Mouse (Mus musculus): ENCODE results near the gene Bak1. TPM values are rescaled to one million over a fixed set of nuclear protein-coding genes. Genes with fewer than 3 reads are reported as not detected.
A peak's percentile ranks its signal among the peaks of the same experiment; 100 is the strongest.

Gene Bak1
- total RNA-seq, 2 experiments from 2014 or later: 20.0 to 21.2 TPM

DNA sequence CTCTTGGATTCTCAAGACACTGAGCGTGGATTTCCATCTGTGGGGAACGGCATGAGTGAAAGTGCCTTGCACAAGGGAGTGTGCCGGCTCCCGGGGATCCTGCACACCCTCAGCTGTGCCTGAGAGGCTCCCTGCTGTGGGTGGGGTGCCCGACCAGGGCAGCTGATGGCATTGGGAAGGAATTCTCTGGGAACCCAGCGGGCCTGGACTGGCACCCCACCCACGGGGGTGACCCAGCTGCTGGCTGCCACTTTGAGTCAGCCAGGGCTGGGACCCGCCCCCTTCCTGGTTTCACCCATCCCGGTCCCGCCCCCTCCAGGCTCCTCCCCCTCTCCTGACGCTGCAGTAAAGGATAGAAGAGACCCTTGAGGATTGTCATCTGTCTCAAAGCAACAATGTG, 22.7 kb upstream of the Bak1 start:
- peak in 1 of 2 experiments; percentile 53 for DNase-seq
- intact Hi-C loops (cut with DNase I): no loop called here

DNA sequence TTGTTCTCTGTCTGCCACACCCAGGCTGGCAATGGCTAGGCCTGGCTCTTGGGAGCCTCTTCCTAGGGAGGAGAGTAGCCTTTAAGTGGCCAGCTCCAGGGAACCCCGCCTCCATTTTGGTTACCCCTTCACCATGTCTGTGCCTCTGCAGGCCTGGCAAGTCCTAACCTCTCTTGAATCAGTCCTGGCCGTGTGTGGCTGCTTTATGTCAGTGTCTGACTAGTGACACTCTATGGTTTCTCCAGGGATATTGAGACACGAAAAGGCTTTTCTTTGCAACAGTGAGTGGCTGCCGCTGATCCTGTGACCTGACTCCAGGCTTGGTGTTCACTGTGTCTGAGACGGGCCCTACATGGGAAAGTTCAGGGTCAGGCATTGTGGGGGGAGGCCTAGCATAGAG, 22.0 kb upstream of the Bak1 start:
- DNase-seq: no peak
- intact Hi-C loops (cut with DNase I): no loop called here

DNA sequence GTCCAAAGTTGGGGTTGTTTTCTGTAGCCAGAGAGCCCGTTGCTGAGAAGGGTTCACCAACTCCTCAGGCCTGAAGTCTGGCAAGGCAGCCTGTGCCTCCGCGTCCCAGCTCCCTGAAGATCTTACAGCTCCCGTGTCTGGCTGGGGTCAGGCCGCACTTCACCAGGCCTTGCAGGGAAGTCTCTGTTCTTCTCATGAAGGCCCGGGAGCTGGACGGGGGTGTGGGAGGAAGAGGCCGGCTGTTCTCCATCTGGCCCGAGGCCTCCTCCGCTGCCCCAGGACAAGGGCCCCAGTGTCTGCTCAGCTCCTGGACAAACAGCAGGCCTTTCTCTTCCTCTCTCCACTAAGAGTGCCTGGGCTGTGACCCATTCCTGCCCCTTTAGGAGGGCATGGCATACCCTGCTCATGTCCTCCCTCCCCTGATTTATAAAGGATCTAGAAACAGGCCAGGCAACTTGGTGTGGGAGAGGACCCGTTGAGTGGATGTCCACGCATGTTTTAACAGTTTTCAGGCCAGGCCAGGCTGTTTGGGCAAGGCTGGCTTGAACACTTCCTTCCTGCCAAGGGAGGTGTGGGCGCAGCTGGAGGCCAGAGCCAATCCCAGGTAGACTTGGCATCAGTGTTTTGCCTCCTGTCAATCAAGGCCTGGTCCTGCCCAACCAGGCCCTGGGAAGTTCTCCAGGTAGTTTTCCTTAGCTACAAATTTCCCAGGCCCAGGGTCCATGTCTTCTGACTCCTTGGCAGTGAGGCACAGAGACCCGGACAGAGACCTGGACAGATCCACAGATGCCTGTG, 19.8 kb upstream of the Bak1 start:
- no peak for DNase-seq
- intact Hi-C loops (cut with DNase I): no loop called here

DNA sequence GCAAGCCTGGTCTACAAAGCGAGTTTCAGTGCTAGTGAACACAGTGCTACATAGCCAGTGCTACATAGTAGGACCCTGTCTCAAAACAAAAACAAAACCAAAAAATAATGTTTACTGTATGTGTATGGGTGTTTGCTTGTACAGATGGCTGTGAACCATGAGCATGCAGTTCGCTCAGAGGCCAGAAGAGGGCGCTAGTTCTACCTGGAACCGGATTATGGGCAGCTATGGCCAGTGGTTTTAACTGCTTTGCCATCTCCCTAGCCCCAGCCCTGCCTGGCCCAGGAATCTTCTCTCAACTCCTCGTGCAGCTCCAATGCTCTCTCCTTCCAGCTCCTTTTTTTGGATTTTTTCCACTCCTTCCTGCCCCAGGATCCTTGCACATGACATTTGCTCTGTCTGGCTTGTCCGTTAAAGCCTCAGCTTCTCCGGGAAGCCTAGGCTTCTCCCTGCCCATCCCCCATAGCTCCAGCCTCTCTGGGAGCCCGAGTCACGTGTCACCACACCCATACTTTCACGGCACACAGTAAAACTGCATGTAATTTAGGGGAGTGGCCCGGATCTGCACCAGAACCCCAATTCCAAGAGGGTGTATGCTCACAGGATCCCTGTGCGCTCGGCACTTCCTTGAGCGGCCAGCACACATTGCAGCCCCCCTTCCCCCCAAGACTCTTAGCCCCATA, 19.1 kb upstream of the Bak1 start:
- intact Hi-C loops (cut with DNase I): no loop called here
- no peak for DNase-seq

DNA sequence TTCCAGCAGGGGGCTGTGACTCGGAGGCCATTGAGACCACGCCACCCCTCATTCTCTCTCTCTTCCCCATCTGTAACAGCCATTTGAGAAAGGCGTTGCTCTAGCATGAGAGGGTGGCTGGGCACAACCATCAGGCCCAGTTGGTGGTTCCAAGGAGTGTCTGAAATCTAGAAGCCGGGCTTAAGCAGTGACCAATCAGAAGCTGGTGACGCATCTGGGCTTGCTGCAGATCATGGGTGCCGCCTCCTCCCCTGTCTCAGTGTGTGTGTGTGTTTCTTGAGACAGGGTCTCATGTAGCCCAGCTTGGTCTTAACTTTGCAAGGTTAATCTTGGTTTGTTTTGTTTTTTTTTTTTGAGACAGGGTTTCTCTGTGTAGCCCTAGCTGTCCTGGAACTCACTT, 16.4 kb upstream of the Bak1 start:
- intact Hi-C loops (cut with DNase I): no loop called here
- no peak for DNase-seq

DNA sequence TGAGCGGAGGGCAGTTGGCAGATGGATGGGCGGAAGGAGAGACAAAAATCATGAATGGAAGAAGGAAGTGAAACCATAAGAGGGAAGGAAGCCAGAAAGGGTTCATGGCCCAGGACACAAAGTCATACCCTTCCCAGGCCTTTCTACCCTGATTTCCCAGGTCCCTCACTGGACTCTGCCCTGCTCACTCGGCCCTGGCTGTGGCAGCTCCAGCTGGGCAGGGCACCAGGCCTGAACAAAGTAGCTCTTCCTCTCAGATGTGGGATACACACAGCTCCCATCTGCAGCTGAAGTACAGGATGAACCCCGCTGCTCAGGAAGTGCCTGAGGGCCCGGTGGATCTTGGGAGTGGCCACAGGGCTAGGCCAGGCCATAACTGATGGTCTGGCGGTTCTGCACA, 14.0 kb upstream of the Bak1 start:
- intact Hi-C loops (cut with DNase I): no loop called here
- DNase-seq: peak in 1 of 2 experiments; percentile 33

DNA sequence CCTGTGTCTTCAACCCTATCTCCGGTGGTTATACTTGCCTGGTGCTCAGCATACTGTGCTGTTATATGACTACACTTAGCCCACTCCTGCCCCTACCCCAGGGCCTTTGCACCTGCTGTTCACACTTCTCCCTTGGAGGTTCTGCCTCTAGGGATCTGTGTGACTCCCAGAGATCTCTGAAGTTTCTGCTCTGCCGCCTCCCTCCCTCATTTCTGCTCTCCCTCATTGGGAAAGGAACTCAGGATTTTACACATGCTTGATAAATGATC, 12.9 kb upstream of the Bak1 start:
- intact Hi-C loops (cut with DNase I): no loop called here
- DNase-seq: no peak

DNA sequence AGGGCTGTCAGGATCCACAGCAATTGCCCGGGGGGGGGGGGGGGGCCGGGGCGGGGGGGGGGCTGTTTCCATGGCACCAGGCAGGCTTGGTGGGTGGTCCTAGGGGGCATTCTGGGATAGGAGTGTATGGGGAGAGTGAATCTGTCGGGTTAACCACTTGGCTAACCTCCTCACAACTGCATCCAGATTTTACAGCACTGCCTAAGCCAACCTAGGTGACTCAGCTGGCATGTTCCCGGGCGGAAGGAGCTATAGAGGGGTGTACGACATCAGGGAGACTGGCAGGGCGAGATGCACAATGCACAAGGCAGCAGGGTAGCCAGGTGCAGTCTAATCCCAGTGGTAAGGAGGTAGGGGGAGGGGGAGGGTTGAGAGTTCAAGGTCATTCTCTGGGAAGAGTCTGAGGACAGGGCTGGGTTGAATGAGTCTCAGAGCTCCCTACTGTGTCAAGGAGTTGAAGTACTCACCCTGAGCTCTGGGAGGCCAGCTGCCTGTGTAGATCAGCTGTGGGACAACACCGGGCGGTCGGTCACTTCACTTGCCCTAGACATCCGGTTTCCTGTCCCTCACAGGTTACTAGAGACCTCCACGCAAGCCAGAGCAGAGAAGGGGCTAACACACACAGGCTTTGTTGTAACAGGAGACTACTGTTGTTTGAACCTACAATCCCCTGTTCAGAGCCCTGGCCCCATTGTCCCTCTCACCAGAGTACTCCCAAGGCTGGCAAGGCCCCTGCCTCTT, 12.4 kb upstream of the Bak1 start:
- intact Hi-C loops (cut with DNase I): no loop called here
- no peak for DNase-seq

DNA sequence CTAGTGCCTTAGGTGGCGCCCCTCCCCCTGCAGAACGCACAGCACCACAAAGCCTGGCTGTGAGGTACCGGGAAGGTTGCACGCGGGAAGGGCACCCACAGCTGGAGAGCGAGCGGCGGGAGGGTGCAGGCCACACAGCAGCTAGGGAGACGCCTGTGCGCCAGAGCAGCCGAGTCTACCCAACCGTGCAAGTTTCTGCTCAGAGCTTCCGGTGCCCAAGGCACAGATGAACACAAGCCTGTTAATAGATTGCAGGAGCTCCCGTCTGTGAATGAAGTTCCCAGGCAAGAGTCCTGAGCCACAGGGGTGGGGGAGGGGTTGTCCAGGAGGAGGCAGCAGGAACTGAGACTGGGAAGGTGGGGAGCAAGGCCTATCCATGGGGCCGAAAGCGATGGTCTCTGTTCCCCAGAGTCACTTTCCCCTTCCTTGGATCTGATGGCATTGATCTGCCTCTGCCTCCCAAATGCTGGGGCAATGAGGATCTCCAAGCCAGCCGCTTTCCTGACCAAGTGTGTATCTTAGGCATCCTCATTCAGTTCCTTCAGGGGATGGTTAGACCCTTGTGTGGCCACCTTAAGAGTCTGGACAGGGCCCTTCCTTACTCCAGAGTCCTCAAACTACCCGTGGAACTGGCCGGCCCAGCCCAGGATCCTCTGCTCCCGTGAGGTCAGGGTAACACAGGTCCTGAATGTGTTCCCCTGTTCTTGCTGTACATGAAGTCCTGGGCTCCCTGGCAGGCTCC, 11.7 kb upstream of the Bak1 start:
- intact Hi-C loops (cut with DNase I): no loop called here
- DNase-seq: no peak

DNA sequence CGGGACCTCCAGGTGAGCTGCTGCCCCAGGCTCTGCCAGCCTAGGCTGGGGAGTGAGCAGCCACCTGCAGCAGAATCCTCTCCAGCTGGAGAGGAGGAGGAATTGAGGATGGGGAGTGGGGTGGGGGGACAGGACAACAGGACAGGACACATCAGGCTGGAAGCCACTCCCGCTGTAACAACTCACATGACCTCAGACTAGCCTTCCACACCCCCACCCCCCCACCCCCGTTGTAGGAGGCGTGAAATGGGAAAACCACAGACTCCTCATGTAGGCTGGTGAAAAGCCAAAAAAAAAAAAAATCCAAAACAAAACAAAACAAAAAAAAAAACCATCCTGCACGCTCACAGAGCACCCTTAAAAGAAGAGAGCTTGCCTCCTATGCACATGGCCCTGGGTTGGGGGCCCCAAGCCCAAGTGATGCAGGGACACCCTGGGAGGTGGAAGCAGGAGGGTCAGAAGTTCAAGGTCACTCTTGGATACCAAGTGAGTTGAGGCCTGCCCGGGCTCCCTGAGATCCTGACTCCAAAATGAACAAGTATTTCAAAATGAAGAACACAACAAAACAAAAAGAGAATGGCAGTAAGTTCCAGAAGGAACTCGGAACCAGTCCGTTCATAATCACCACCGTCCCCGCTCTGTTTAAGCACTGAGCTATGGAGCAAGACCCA, 10.8 kb upstream of the Bak1 start:
- intact Hi-C loops (cut with DNase I): no loop called here
- DNase-seq: no peak

DNA sequence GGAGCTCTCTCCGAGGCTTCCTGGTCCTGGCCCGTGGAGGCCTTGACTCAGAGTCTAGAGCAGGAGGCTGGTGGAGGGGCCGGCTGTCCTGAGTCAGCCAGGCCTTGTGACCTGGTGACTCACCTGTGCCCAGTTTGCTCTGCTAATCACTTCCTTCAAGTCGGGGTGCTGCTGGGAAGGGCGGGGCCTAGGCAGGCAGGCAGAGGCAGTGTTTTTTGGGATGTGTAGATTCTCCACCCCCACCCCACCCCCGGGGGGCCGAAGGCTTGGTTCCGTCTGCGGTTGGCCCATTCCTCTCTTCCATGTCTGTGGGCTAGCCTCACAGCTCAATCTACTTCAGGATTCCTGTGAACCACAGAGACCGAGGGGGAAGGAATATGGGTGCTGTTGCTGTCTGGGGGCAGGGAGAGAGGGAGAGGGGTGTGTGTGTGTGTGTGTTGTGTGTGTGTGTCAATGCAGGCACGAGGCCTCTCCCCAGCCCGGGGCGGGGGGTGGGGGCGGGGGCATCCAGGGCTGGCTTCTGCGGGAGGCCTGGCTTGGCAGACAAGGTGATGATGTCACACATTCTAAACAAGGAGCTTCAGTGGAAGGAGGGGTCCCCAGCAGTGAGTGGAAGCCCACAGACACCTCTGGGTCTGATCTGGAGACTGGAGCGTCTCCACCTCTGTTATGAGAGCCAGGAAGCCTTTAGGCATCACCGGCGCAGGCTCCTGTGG, 9.7 kb upstream of the Bak1 start:
- intact Hi-C loops (cut with DNase I): no loop called here
- no peak for DNase-seq

DNA sequence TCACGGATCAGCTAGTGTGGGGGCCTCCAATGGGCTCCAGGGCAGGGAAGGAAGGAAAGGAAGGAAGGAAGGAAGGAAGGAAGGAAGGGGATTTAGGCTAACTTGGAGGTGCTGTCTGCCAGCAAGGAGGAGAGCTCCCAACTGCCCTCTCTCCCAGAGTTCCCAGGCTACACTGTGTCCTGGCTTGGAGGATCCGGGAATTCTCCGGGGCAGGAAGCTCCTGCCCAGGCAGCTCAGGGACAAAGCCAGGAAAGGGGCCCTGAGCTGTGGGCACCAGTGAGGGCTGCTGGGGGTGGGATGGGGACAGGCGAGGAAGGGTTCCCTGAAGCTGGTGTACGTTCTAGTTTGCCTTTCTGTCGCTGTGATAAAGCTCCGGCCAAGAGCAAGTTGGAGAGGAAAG, 7.7 kb upstream of the Bak1 start:
- DNase-seq: no peak
- intact Hi-C loops (cut with DNase I): no loop called here

DNA sequence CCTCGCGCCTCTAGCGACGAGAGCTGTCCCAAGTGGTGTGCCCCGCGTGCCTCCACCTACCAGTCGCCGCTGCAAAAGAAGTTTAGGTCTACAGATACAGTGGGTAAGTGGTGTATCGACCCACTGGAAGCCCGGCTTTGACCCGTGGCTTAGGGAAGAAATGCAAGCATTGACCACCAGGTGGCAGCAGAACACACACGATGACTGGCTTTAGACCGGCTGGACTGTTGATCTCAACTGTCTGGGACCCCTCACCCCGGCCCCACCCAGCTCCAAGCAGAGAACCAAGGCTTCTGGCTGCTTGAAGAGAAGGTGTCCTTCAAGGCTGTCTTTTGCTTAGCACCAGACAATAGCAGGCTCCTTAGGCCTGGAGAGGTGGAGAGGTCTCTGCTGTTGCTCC, 4.1 kb upstream of the Bak1 start:
- intact Hi-C loops (cut with DNase I): loop anchor here (2.0 to 5.0 kb wide), 6 partner anchors 24 to 489 kb away; partner anchors contain the start of genes Grm4, Itpr3 and Lemd2
- peak; percentile 86 to 87 for DNase-seq

DNA sequence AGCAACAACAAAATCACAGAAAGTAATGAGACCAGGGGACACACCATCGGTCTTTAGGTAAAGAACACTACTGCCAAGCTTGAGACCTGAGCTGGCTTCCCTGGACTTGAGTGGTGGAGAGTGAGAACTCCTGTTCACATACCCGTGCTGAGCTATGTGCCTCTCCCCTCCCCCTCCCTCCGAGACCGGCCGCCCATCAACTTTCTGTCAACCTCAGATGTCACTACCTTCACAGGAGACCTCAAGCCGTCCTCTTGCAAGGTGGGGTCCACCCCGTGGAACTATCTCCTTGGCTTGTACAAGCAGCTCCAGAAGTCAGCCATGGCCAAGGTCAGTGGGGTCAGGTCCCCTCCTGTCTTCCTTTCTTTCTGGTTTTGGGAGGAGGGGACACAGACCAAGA, 3.5 kb upstream of the Bak1 start:
- intact Hi-C loops (cut with DNase I): loop anchor here (2.0 to 5.0 kb wide), 6 partner anchors 24 to 490 kb away; partner anchors contain the start of genes Grm4, Itpr3 and Lemd2
- DNase-seq: no peak

DNA sequence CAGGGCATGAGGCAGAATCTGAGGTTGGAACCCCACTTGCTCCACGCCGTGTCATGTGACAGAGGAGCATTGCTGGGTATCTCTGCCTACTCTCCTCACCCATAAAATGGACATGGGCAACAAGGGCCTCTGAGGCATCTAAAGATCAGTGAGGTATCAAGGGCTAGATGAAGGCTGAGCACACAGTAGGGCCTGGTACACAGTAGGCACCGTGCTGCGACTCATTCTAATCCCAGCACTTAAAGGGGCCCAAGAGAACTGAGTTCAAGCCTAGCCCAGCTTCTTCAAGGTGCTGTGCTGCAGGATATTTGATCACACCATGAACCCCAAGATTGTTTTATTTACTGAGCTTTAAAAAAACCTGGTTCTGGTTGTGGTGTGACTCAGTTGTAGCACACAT, 2.1 kb upstream of the Bak1 start:
- DNase-seq: no peak
- intact Hi-C loops (cut with DNase I): loop anchor here (5.0 kb wide), 3 partner anchors 156 to 491 kb away; partner anchors contain the start of genes Grm4 and Lemd2

DNA sequence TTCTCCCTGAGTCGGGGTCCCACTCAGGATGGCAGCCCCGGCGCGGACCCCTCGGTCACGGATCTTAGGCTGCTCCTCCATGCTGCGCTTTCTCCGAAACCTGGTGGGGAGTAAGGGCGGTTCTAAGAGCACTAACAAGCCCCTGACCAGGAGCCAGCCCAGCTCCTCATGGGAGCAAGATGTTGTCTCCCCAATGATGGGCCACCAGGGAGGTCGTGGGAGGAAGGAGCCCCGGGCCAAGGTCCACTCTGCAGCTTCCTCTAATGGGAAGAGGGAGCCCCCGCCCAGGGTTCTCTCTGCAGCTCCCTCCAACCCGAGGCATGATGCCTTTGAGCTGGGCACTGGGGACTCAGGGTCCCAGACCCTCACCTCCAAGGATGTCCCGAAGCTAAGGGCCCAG, 622 bp upstream of the Bak1 start:
- intact Hi-C loops (cut with DNase I): loop anchor here (5.0 kb wide), 2 partner anchors 97 to 112 kb away; partner anchors contain the start of genes Kifc5b and Phf1
- DNase-seq: no peak

DNA sequence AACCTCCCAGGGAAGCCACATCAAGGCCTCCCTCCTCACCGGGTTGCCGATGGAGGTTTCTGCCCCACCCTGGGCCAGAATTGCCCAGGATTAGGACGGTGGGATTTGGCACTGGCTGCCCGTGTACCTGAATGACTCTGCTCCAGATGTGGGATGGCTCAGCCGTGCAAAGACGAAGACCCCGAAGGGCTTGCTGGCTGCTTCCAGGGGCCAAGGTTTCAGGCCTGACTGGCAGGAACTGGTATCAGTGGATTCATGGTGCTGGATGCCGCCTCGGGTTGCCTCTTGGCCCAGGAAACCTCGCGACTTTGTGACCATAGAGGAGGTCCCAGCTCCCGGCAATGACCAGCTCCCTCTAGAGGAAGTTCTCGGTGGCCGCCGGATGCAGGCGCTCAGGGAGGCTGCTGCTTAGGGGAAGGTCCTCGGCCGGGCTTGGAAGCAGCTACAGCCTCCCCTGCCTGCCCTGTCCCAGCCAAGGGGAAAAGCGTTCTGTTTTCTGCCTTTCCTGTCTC, 469 bp downstream of the Bak1 start:
- peak; percentile 91 for DNase-seq
- intact Hi-C loops (cut with DNase I): loop anchor here (5.0 kb wide), 2 partner anchors 96 to 111 kb away; partner anchors contain the start of genes Kifc5b and Phf1

DNA sequence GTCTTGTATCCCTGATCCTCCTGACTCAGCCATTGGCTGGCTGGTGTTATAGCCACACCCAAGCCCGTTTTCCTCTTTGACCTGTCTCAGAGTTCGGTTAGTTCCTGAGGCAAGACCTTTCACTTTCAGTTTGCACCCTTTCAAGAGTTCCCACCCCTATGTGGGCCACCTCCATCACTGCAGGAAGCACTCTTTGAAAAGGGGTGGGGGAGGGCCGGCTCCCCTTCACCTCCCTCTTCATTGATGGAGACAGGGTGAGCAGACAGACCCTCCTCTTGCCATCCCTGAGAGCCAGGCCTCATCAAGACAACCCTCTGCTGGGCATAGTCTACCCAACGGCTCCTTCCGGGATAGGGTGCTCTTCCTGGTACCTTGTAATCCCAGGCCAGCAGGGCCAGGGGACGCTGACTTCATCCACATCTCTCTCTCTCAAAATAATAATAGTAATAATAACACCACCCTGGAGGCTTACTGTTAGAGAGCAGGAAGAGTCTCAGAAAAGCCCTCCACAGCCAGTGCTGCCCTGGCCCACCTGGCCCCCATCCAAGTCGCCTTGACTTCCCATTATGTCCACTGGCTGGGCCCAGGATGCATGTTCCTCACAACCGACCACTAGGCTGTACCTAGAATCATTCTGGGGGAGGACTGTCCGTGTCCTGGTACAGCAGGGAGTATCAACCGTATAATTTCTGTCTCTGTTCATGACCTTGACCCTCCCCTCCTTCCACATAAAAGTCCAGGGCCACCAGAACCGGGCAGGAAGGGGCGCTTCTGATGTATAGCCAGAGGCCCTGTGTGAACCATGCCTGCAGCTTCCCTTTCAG, 1.1 kb downstream of the Bak1 start:
- DNase-seq: peak; percentile 56 to 57
- intact Hi-C loops (cut with DNase I): loop anchor here (5.0 kb wide), 2 partner anchors 95 to 110 kb away; partner anchors contain the start of genes Kifc5b and Phf1
